Mouse (Mus musculus) megakaryocyte, adult 5-6 weeks (primary cell): ENCODE results near the gene Lancl1. TPM values are rescaled to one million over a fixed set of nuclear protein-coding genes. Genes with fewer than 3 reads are reported as not detected.

Source experiments
- ATAC-seq: 2 replicates; pipeline ENCODE4 v1.8.0; 2016; ENCODE audit warnings: mild to moderate bottlenecking, inconsistent platforms; ENCODE audit not compliant: poor library complexity, severe bottlenecking
- total RNA-seq, 2 experiments: library from RNA; stranded (forward) in 1 of 2; stranded (reverse) in 1 of 2; fragments of 153-499, 151-499 nt in 1 of 2; fragments of 221-1000, 200-1000 nt in 1 of 2; gene quantifications; 2 replicates each; pipeline versions ENCODE4 v1.2.3 to v1.2.4; 2015 to 2017

The Lancl1 gene
- total RNA-seq (2015) (18.4 and 25.0 TPM in 2 replicates), total RNA-seq (2017) (13.3 and 23.3 TPM in 2 replicates)

- peak; percentile 96 for ATAC-seq
These were observed at the start of gene Lancl1 for GRCm38 (mm10) chr1:67038246-67038987. Gene Lancl1, minus strand, starts transcription at chr1:67038872.

- no peak for ATAC-seq
These were observed 40.5 kb upstream of the Lancl1 start for GRCm38 (mm10) chr1:67079146-67079545.

- ATAC-seq: no peak
These were observed 40.0 kb upstream of the Lancl1 start for GRCm38 (mm10) chr1:67078666-67079065.

GRCm38 (mm10) chr1:67077739-67078138 is 39.1 kb upstream of the Lancl1 start:
- no peak for ATAC-seq

GRCm38 (mm10) chr1:67067561-67067960 is 28.9 kb upstream of the Lancl1 start:
- ATAC-seq: no peak

- ATAC-seq: no peak
These were observed 26.9 kb upstream of the Lancl1 start for GRCm38 (mm10) chr1:67065347-67066270.

GRCm38 (mm10) chr1:67061456-67062085 is 22.9 kb upstream of the Lancl1 start:
- peak; percentile 94 for ATAC-seq

GRCm38 (mm10) chr1:67055816-67056215 is 17.1 kb upstream of the Lancl1 start:
- ATAC-seq: no peak

GRCm38 (mm10) chr1:67052721-67053120 is 14.0 kb upstream of the Lancl1 start:
- no peak for ATAC-seq

- no peak for ATAC-seq
These were observed 10.9 kb upstream of the Lancl1 start for GRCm38 (mm10) chr1:67049600-67049999.

- no peak for ATAC-seq
These were observed 10.0 kb upstream of the Lancl1 start for GRCm38 (mm10) chr1:67048696-67049095.

GRCm38 (mm10) chr1:67045100-67045499 is 6.4 kb upstream of the Lancl1 start:
- ATAC-seq: no peak

GRCm38 (mm10) chr1:67042583-67042982 is 3.9 kb upstream of the Lancl1 start:
- no peak for ATAC-seq

GRCm38 (mm10) chr1:67039083-67039482 is 411 bp upstream of the Lancl1 start:
- peak; percentile 25 for ATAC-seq

GRCm38 (mm10) chr1:67037198-67037597 is 1.5 kb downstream of the Lancl1 start:
- no peak for ATAC-seq

GRCm38 (mm10) chr1:67033278-67033677 is 5.4 kb downstream of the Lancl1 start:
- ATAC-seq: no peak

- no peak for ATAC-seq
These were observed 11.7 kb downstream of the Lancl1 start for GRCm38 (mm10) chr1:67026927-67027511.

GRCm38 (mm10) chr1:67026142-67026541 is 12.5 kb downstream of the Lancl1 start:
- ATAC-seq: no peak

- no peak for ATAC-seq
These were observed 15.9 kb downstream of the Lancl1 start for GRCm38 (mm10) chr1:67022767-67023166.

- no peak for ATAC-seq
These were observed 16.6 kb downstream of the Lancl1 start for GRCm38 (mm10) chr1:67022051-67022450.

GRCm38 (mm10) chr1:67020637-67021161 is 18.0 kb downstream of the Lancl1 start:
- no peak for ATAC-seq
